Mouse (Mus musculus): ENCODE data around the gene Rps6ka4.

Gene Rps6ka4

DNA sequence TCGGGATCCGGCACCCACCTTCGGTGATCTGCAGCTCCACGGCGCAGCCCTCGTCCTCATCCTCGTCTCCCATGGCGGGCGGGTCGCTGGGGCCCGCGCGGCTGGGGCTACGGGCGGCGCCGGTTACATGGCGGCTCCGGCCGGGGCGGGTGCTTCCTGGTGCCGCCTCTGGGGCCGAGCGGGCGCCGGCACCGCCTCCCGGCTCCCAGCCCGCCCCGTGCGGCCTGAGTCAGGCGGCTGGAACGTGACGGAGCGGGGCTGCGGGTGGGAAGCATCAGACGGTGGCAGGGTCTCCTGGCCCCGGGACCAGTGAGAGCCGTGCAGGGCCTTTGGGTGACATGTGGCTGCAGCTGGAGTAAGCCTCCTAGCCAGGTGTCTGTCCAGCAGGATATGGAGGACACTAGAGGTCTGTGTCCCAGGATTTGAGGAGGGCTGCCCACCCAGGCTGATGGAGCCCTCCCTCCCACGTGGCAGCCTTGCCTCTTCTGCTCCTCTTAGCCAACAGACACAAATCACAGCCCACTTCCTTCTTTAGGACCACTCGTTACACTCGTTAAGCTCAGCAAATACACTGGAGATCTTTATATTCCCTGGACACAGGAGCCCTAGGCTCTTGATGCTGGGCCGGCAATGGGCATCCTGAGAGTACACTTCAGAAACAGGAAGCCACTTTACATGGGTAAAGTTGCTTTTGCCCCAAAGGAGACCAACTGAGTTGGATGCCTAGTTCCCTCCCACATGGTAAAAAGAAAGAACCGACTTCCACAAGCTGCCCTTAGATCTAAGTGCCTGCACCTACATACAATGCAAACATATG lies at the start of gene Rps6ka4:
Rps6ka4 (minus strand) TSS at position 162 of the 817 bp plus-strand sequence.
- DNase-seq (ENCODE audit: low spot score), result peak; percentile 77

DNA sequence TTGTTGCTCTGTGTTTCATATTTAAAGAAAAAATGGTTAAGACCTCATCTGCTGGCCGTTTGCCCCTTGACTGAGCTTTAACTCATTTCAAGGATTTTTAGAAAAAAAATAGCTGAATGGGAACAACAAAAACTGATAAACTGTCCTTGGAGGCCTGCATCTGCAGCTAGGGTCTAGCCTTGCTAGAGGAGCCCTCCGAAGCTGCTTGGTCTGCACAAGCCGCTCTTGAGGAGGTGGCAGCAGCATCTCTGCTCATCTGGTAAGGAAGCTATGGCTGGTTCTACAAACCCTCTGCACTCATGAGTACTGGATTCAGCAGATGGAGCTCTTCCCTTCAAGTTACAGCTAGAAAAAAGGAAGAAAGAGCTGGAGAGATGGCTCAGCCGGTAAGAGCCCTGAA lies 37.5 kb upstream of the Rps6ka4 start:
- DNase-seq (ENCODE audit: low spot score), result no peak

DNA sequence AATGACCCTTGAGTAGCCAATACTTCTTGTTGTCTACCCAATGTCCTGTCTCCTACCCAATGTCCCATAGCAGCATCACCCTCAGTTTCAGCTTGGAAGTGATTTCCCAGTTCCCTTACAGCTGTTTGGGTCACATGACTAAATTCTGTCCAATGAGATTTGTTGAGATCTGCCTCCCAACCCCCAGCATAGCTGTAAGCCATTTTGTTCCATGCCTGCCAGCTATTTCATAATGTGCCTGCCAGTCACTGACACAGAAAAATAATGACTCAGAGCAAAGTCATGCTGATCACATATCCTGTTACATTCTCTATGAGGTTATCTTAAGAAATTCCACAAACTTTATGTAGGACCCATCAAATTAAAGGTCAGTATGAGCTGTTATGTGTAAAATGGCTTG lies 36.4 kb upstream of the Rps6ka4 start:
- no peak for DNase-seq (ENCODE audit: low spot score)

- no peak for DNase-seq (ENCODE audit: low spot score)
Measured at GRCm38 (mm10) chr19:6875834-6876233, 35.4 kb upstream of the Rps6ka4 start.

- no peak for DNase-seq (ENCODE audit: low spot score)
Measured at GRCm38 (mm10) chr19:6874257-6874656, 33.8 kb upstream of the Rps6ka4 start.

DNA sequence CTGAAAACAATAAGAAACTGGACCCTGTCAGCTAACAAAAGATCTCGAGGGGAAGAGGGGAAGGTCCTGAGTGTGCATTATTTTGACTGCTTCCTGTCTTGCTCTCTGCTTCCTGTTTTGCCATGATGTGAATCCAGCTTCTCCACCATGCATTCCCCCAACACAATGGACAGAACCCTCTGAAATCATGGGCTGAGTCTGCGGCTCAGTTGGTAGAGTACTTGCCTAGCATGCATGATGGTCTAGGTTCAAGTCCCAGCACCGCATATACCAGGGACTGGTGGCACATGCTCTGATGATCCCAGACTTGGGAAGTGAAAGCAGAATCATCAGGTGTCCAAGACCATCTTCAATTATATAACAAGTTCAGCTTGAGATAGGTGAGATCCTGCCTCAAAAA lies 32.3 kb upstream of the Rps6ka4 start:
- no peak for DNase-seq (ENCODE audit: low spot score)

- DNase-seq (ENCODE audit: low spot score), result no peak
Measured at GRCm38 (mm10) chr19:6871574-6872271, 31.3 kb upstream of the Rps6ka4 start.

- peak; percentile 35 for DNase-seq (ENCODE audit: low spot score)
Measured at GRCm38 (mm10) chr19:6869355-6869754, 28.9 kb upstream of the Rps6ka4 start.

DNA sequence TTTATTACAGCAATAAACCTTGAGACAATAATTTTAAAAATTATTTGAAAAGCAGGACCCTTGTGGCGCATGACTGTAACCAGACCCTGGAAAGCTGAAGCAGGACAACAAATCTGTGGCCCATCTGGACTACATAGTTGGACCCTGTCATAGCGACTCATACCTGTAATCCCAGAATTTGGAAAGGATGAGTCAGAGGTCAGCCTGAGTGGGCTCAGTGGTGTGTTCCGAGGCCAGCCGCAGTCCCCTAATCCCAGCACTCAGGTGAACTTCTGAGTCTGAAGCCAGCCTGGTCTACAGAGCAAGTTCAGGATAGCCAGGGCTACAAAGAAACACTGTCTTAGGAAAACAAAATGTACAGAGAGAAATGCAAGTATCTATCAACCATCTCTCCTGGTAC lies 21.0 kb upstream of the Rps6ka4 start:
- DNase-seq (ENCODE audit: low spot score), result no peak

GRCm38 (mm10) chr19:6860706-6861105 lies 20.3 kb upstream of the Rps6ka4 start:
- DNase-seq (ENCODE audit: low spot score), result no peak

DNA sequence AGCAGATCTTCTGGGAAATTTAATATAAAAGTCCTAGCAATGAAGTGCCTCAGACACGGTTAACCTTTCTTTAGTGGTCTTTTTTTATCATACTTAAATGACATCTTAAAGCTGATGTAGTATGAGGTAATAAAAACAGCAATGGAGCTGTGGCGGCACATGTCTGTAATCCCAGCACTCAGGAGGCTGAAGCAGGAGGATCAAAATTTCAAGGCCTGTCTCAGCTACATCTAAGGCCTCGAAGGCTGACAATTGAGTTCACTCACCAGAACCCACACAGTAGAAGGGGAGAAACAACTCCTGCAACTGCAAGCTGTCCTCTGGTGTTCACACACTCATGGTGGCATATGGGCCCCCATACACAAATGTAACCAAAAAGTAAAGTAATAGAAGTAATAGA lies 19.5 kb upstream of the Rps6ka4 start:
- no peak for DNase-seq (ENCODE audit: low spot score)

DNA sequence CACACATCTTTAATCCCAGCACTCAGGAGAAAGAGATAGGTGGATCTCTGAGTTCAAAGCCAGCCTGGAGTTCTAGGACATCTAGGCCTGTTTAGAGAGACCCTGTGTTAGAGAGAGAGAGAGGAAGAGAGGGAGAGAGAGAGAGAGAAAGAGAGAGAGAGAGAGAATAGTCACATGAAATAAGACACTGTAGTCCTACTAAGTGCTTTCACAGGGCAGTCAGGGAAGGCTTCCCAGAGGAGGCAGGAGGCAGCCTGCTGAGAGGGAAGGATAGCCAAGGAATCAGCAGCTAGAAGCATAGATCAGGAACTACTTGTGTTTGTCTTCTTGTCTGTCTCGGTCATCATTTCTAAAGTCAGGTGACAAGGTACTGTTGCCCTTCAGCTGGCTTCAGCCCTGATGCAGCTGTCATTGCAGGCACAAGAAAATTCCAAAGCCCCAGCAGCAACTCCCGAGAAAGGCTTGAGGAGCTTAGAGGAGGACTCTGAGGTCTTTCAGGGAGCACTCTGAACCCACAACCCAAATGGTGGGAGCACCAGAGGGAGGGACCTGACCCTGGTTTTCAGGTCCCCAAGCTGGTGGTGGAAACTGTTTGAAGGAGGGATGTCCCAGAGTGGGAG lies 18.7 kb upstream of the Rps6ka4 start:
- no peak for DNase-seq (ENCODE audit: low spot score)

DNA sequence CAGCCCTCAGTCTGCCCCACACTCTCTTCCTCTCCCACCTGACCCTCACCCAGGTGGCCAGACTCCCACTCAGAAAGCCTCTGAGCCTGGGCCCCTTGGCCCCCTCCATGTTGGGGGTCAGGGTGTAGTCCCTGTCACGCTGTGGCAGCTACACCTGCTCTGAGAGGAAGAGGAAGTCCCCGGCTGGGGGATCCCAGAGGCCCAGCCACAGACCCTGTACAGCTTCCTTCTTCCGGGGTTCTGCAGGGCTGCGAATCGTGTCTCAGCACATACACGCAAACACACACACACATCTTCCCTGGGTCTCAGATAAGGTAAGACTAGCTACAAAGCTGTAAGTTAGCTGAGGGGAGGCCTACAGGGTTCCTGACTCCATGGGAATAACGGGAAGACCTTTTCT lies 17.6 kb upstream of the Rps6ka4 start, which contains the start of gene Ccdc88b:
Ccdc88b (minus strand) TSS at position 181 of the 400 bp plus-strand sequence.
- DNase-seq (ENCODE audit: low spot score), result no peak

DNA sequence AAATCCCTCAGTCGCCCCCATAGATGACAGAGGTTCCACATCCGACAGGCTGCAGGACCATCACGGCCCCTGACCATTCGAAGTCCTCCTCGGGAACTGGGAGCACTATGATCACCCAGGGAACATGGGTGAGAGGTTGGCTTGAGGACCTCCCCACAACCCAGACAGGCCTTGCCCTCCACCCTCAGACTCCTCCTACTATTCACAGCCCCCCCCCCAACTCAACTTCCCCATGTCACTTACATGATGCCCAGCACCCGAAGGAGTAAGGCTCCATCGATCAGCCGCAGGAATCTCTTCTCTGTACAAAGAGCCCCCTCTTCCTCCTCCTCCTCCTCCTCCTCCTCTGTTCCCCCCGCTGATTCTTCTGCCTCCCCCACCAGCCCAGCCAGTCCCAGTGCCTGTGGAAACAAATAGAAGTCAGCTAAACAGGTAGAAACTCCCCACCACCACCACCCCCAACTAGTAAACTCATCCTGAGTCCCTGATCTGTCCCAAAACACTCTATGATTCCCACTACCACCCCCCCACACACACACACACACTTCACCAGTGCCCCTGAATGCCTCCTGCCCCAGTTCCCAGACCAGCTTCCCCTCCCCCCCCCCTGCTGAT lies 17.1 kb upstream of the Rps6ka4 start:
- DNase-seq (ENCODE audit: low spot score), result no peak

DNA sequence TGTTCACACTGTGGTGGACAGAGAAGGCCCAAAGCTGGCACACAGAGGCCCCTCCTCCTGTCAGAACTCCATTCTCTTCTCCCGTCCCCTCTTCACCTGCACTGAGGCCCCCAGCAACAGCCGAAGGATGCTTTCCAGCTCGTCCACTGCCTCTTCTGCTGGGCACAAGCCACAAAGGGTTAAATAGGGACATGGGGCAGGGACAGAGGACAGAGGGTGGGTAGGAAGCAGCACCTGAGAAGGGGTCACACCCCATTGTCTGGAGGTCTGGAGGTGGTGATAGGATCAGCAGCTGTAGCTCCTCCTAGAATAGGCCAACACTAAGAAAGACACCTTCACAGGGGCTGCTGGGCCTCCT lies 16.5 kb upstream of the Rps6ka4 start:
- DNase-seq (ENCODE audit: low spot score), result no peak

DNA sequence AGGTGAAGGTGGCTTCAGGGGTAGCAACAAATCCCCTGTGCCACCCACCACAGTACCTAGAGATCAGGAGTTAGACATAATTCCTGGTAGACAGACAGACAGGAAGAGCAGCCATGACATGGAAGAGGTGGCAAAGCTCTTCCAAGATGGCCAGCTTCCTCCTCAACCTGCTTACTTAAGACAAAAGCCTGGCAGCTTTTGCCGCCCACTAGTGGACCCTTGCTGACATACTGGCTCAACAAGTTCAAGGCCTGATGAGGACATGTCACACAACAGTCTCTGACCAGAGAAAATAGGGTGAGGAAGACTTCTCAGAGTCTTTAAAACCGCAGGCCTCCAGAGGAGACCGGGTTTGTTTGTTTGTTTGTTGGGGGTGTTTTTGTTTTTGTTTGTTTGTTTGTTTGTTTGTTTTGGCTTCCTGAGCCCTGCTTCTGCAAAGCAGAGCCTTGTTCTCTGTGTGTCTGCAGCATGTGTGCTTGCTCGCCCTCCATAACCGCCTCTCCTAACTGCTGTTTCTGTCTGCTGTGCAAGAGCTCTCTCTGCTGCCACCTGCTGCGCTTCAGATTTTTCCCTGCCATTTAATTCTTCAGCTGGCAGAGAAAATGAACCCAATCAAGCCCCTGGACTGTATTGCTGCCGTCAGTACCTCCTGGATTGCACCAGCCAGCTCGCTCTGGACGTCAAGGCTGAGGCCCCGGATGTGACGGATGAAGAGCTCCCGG lies 16.0 kb upstream of the Rps6ka4 start:
- no peak for DNase-seq (ENCODE audit: low spot score)

DNA sequence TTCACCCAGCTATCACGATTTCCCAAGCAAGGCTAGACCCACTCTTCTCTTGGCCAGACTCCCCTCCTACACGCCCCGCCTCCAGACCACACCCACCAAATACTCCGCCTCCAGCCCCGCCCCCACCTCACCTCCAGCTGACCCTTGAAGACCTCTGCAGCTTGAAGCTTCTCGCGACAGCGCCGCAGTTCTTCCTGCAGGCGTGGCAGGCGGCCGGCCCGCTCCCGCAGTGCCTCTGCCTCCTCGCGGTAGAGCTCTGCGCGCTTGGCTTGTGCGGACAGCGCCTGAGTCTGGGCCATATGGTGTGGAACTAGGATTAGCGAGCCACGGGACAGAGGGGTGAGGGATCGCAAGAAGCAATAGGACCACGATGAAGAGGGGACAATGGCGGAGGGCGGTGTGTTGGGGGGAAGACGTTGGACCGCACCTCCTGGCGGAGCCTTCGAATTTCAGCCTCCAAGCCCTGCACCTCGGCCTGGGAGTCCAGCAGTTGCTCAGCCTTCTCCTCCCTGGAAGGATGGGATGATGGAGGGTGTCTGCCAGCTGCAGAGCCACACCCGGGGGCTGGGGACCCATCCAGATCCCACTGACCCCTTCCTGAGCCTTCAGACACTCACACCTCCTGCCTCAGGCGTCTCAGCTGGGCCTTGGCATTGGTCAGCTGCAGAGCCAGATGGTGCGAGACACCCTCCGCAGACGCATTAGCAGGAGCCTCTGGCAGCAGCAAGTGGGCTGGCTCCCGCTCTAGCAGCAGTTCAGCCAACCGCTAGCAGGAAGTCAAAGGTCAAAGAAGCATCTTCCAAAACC lies 15.0 kb upstream of the Rps6ka4 start:
- DNase-seq (ENCODE audit: low spot score), result no peak

DNA sequence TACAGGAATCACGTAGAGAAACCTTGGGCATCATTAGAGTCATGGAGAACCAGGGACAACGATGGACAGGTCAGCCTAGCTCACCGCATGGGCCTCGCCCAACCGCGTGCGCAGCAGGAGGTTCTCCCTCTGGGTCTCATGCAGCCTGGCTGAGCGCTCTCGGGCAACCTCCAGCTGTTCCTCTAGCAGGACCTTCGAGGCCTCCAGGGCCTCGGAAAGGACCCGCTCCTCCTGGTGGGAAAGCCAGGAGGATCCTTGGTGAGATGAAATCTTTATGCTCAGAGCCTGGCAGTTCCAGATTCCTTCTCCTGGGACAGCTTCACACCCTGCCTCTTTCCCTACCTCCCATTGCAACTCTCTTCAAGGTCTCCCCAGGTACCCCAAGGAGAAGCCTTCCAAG lies 14.2 kb upstream of the Rps6ka4 start:
- no peak for DNase-seq (ENCODE audit: low spot score)

GRCm38 (mm10) chr19:6853903-6854302 lies 13.5 kb upstream of the Rps6ka4 start:
- no peak for DNase-seq (ENCODE audit: low spot score)

- DNase-seq (ENCODE audit: low spot score), result no peak
Measured at GRCm38 (mm10) chr19:6852393-6853305, 12.2 kb upstream of the Rps6ka4 start.
